Mouse (Mus musculus) lung, postnatal 10 days (tissue): ENCODE data around the gene Arih2.

ENCODE experiments used
- DNase-seq: peaks from one replicate; pipeline ENCODE4 v3.0.0; 2021

Arih2 gene

DNA sequence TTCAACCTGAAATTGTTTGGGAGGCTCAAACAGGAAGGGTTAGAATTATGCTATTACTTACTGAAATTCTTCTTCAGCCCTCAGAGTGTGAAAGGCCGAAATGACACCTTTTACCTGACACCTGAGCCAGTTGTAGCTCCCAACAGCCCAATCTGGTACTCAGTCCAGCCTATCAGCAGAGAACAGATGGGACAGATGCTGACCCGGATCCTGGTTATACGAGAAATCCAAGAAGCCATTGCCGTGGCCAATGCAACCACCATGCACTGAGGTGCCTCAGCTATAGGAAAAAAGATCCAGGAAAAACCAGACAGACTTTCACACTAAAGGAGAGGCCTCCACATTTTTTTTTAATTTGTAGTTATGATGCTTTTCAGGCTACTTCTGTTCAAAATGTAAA lies 90.0 kb downstream of the Arih2 start:
- DNase-seq: no peak
